Mouse (Mus musculus) left cerebral cortex, adult 2 months (tissue): Measurements from ENCODE around the gene Macf1. TPM values are rescaled to one million over a fixed set of nuclear protein-coding genes. Genes with fewer than 3 reads are reported as not detected.
"Not testable (repeated sequence)": the region's sequence is repeated elsewhere in the genome, so short reads cannot be mapped to it uniquely, and the experiment has no call there.

Experiments
- DNase-seq, 2 experiments: peaks; one replicate each; pipeline ENCODE4 v3.0.0; 2021 to 2022; ENCODE audit warnings: low spot score in 2 of 2, mixed read lengths in 1 of 2; ENCODE audit errors: extremely low spot score in 1 of 2
- H3K27ac ChIP-seq: fragments of 200-600 bp; 2 replicates; pipeline ENCODE4 v1.8.1; 2022
- H3K4me3 ChIP-seq: fragments of 200-600 bp; 2 replicates; pipeline ENCODE4 v1.8.1; 2022
- CTCF ChIP-seq: fragments of 200-600 bp; IDR thresholded peaks from 2 replicates; pipeline ENCODE4 v1.8.1; 2022; ENCODE audit warnings: antibody characterized with exemption, mild to moderate bottlenecking, moderate library complexity
- intact Hi-C: fragments of 180-260 bp; cut with DNase I; formaldehyde crosslinking; loops from one replicate; pipeline ENCODE4 v1.15.1; 2025
- total RNA-seq, 2 experiments: library from RNA; stranded (reverse); gene quantifications; 2 replicates each; pipeline ENCODE4 v1.2.3; 2021

The Macf1 gene
- total RNA-seq, 2 experiments from 2014 or later, result 242 to 255 TPM

DNA sequence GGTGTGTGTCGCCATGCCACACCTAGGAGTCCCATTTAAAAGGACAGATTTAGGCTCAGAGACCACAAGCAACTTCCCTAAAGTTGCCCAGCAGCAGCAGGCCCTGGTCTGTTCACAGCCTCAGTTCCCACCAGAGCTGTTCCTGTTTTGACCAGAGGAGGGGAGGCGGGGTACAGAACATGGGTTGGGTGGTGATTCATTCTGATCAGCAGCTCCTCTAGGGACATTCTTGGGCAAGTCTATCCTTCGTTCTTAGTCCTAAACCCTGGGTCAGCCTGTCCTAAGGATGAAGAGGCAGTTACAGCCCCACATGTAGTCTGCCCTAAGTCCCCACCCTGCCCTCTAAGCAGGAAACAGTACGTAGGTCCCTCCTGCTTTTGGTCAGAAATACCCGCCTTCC, 343.9 kb downstream of the Macf1 start:
- no peak for TF ChIP-seq CTCF
- no peak for DNase-seq
- H3K27ac ChIP-seq, result no peak overlapping the region
- intact Hi-C loops, result no loop called here
- no peak overlapping the region for H3K4me3 ChIP-seq

DNA sequence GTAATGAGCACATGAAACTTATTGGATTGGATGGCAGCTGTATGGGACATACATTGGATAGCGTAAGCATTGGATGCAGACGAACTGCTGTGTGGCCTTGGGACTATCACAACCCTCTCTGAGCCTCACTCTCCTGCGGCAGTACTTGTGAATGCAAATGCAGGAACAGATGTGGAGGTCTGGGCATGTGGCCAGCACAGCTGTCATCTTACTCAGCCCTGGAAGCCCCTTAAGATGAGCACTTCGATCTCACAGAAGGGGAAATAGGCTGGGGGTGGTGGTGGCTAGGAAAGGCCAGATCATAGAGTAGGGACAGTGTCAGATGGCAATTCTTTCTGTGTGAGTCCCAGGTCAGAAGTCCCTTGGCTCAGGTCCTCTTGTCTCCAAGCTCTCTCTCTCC, 346.5 kb downstream of the Macf1 start:
- intact Hi-C loops, result no loop called here
- H3K27ac ChIP-seq, result no peak overlapping the region
- DNase-seq, result no peak
- no peak overlapping the region for H3K4me3 ChIP-seq
- TF ChIP-seq CTCF, result no peak

DNA sequence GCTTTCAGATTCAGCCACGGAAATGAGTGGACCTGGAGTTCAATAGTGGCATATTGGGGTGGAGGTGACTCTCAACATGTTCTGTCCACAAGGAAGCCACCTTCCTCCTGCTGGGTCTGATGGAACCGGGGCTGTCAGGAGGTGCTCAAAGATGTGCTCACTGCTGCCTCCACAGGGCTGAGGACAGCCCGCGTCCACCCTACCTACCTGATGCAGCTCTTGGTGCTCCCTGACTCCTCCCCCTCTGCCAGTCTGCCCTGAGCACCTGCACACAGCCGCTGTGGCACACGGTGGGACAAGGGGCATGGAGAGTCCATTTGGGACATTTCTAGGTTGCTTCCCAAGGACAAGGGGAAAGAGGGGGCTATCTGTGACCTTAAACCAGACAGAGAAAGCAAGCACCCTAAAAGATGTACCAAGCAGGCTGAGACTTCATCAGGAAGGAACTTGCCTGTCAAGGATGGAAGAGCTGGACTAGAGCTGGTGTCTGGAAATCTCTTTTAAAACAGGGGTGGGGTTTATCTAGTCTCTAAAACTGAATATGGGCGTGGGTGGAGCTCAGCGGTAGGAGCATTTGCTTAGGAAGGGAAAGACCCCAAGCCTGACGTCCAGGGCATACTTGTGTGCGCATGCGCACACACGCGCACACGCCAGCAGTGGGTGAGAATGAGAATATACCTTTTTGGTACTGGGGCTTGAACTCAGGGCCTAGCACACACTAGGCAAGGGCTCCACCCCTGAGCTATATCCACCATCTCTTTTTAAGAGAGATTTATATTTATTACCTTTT, 348.2 kb downstream of the Macf1 start:
- Histone ChIP-seq H3K27ac (no peak overlapping the region), H3K4me3 (no peak overlapping the region)
- TF ChIP-seq CTCF, result no peak; the same call in none of the 2 replicates
- intact Hi-C loops, result loop anchor here (1.0 kb wide), 1 partner anchor 8 kb away; no protein-coding TSS in a partner anchor
- DNase-seq, result no peak

DNA sequence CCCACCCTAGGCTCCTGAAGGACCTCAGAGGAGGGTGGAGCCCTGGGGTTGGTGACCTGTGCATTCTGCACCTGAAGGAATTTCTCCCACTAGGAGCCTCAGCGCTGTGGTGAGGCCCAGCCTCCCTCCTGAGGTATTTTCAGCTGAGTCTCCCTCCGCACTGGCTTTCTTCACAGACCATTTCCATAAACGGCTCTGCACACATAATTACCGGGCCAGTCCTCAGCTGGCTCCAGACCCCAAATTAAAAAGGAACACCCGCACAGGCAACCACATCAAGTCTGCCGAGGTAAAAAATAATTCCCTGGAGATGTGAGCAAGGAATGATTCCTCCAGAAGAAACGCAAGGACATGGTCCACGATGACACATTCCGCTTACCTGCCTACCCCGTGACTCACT, 348.9 kb downstream of the Macf1 start:
- H3K4me3 ChIP-seq, DNase-seq, H3K27ac ChIP-seq: not testable (repeated sequence)
- intact Hi-C loops, result loop anchor here (1.0 kb wide), 1 partner anchor 9 kb away; no protein-coding TSS in a partner anchor

DNA sequence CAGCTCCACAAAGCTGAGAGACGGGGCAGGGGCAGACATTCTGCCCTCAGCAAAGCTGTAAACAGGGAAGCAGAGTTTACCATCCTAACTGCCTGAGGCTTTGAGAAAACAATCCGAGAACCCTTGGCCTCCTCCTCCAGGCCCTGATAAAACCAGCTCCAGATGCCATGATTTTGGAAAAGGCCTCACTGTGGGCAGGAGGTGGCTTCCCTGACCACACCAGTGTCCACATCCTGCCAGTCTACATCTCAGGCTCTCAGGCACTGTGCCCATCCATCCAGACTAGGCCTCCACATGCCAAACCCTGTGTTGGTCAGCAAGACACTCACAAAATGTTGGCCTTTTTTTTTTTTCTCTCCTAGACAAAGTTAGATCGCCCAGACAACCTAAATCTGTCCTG, 350.0 kb downstream of the Macf1 start:
- DNase-seq, result no peak
- TF ChIP-seq CTCF, result no peak
- intact Hi-C loops, result no loop called here
- H3K27ac ChIP-seq, result no peak overlapping the region
- H3K4me3 ChIP-seq, result no peak overlapping the region

DNA sequence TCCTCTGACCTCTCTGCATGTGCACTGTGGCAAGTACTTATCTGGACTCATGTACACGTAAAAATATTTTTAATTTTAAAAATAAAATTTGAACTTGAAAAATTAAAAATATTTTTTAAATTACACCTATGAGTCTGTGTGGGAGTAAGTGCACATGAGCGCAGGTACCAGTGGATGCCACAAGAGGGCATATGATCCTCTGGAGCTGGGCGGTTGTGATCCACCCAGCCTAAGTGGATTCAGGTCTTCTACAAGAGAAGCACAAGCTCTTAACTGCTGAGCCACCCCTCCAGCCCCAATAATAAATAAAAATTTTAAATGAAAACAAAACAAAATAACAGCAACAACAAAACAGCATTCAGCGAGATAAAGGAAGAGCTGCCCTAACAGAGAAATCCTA, 351.0 kb downstream of the Macf1 start:
- Histone ChIP-seq H3K27ac (no peak overlapping the region), H3K4me3 (no peak overlapping the region)
- peak; percentile 8; the same call in 1 of the 2 replicates for TF ChIP-seq CTCF
- DNase-seq, result no peak
- intact Hi-C loops, result no loop called here

DNA sequence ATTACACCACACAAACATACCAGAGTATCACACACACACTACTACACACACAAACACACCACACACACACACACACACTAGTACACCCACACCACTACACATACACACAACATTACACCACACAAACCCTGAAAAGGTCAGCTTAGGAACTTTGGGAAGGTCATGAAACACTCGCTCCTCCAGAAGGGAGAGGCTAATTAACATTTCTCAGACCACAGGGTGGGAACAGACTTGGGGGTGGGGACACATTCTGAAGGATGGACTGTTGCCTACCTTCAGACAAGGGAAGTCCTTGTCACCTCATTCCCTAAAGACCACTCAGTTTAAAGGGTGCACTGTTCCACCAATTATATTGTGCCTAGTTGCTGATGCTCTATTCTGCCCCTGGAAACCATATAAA, 352.2 kb downstream of the Macf1 start:
- intact Hi-C loops, DNase-seq: not testable (repeated sequence)

DNA sequence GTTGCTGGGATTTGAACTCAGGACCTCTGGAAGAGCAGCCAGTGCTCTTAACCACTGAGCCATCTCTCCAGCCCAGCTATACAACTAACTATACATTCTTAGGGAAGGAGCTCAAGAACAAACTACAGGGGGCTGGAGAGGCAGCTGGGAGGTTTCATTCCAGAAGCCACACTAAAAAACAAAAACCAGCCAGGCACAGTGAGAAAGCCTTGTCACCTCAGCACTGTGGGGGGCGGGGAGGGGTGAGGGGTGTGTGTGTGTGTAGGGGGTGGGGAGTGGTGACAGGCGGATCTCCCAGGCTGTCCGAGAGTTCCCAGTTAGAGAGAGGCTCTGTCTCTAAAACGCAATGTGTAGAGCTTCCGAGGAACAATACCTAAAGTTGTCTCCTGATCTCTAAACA, 352.8 kb downstream of the Macf1 start:
- H3K27ac ChIP-seq, result no peak overlapping the region
- intact Hi-C loops, result no loop called here
- no peak for TF ChIP-seq CTCF
- no peak overlapping the region for H3K4me3 ChIP-seq
- no peak for DNase-seq

More for the DNA sequence above, 352.2 kb downstream of the Macf1 start:
- not testable (repeated sequence) for H3K27ac ChIP-seq, H3K4me3 ChIP-seq

DNA sequence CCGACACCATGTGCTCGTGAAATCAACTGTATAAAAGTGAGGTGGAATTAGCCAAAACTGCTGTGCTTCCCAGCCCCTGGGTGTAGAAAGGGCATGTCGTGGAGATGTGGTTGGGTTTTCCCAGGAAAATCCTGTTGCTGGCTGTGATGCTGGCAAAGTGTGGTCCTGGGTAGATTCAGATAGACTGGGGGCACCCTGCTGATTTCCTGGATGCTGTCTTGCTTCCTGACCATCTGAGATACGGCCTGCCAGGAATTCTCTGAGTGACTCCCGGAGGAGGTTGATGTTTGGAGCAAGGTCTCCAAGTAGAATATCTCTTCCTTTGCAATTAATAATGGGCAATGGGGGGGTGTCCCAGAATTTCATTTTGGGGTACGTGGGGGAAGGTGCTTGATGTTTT, 355.2 kb downstream of the Macf1 start:
- intact Hi-C loops, result no loop called here
- Histone ChIP-seq H3K27ac (no peak overlapping the region), H3K4me3 (no peak overlapping the region)
- TF ChIP-seq CTCF, result no peak
- no peak for DNase-seq

DNA sequence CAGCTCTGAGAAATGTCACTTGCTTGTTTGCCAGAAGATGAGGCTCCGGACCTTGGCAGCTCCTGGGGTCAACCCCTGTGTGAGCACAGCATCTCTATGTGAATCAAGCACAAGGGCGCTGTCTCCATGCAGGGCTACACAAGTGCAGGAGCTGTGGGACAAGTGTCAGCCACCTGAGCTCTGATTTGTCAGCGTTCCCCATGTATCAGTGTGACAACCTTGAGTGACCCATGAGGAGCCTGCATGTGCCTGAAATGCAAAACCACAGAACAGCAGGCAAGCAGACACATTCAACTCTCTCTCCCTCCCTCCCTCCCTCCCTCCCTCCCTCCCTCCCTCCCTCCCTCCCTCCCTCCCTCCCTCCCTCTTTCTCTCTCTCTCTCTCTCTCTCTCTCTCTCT, 356.5 kb downstream of the Macf1 start:
- H3K4me3 ChIP-seq, result no peak overlapping the region
- DNase-seq, result no peak
- TF ChIP-seq CTCF, result no peak
- H3K27ac ChIP-seq, result no peak overlapping the region
- intact Hi-C loops, result no loop called here

DNA sequence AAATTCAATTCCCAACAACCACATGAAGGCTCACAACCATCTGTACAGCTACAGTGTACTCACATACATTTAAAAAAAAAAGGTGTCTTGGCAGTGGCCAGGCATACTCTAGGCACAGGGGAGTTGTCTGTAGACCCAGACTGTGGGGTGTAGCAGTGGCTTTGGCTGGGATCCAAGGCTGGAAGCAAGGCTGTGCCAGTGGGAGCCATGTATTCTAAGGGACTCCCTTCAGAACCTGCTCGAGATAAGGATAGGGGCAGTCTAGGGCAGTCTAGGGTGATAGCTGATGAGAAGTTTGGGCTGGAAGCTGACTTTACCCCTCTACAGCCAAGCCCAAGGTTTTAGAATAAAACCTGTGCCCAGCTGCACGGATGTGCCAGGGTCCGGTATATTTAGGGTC, 358.1 kb downstream of the Macf1 start:
- Histone ChIP-seq H3K27ac (no peak overlapping the region), H3K4me3 (no peak overlapping the region)
- no peak for TF ChIP-seq CTCF
- no peak for DNase-seq
- intact Hi-C loops, result no loop called here

DNA sequence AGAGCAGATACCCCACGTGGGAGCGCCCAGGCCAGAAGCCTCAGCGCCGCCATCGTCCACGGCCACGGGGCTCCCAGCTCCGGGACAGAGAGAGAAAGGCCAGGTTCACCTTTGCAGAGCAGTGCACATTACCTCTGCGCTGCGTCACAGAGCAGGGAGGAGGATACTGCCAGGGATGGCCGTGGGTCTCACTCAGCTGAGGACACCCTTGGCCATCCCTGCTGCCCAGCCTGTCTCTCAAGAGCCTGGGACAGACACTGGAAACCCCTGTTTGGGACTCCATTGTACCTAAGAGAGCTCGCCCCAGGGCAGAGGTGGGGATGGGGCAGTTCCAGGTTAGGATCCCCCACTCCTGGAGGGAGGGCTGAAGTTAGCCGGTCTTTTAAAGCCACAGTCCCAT, 360.6 kb downstream of the Macf1 start, which contains the start of gene Oxct2a:
TSS of gene Oxct2a (minus strand) at position 101 of the 400 bp plus-strand sequence.
- intact Hi-C loops, result no loop called here
- no peak within 1 kb of the TSS for H3K27ac ChIP-seq
- no peak for TF ChIP-seq CTCF
- H3K4me3 ChIP-seq, result peak within 1 kb of the TSS; percentile 33
- no peak for DNase-seq

DNA sequence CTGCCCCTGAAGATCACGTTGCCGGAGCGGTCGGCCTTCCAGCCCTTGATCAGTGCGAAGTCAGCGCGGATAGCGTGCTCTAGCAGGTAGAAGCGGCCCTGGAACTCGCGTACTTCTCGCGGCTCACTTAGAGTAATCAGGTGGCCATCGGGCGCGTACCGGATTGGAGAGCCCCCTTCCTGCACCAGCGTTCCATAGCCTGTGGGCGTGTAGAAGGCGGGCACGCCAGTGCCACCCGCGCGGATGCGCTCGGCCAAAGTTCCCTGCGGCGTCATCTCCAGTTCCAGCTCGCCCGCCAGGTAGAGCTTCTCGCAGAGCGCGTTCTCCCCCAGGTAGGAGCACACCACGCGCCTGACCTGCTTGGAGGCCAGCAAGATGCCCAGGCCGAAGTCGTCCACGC, 361.2 kb downstream of the Macf1 start:
- H3K4me3 ChIP-seq, result peak overlapping the region; percentile 33; the same call in 1 of the 2 replicates
- peak in 1 of 2 experiments; percentile 35 for DNase-seq
- intact Hi-C loops, H3K27ac ChIP-seq: not testable (repeated sequence)
